Mouse (Mus musculus): ENCODE data around the gene Myh11. TPM values are rescaled to one million over a fixed set of nuclear protein-coding genes. Genes with fewer than 3 reads are reported as not detected.
A peak's percentile ranks its signal among the peaks of the same experiment; 100 is the strongest.

Gene Myh11
- 0.90 and 1.2 TPM in 2 replicates for polyA plus RNA-seq (2015; fragmentation: Nextera tagmentation; extraction: Ambion mirVana)

- Histone ChIP-seq H3K9me3 (ENCODE audit: control insufficient read depth, low read length) (no peaks in the 10 kb centered on the region), H3K9ac (ENCODE audit: low read depth, low read length) (peak within 1 kb of the TSS; percentile 47), H3K4me2 (ENCODE audit: low read length) (peak within 1 kb of the TSS; percentile 69), H3K36me3 (ENCODE audit: control insufficient read depth, insufficient read depth, low read length) (no peaks in the 10 kb centered on the region), H3K27ac (ENCODE audit: low read depth, low read length) (no peak within 1 kb of the TSS), H3K4me1 (ENCODE audit: control insufficient read depth, insufficient read depth, low read depth, low read length) (peaks cover 13% of the 10 kb centered on the region), H3K27me3 (replicated peaks; ENCODE audit: control insufficient read depth, insufficient read depth, low read length) (no peaks in the 10 kb centered on the region), H3K4me3 (ENCODE audit: low read length) (peak within 1 kb of the TSS; percentile 33)
- WGBS, result 5% methylated on average over 16 of the region's 16 CpGs
- peak; percentile 44; the same call in 1 of the 2 replicates for ATAC-seq
Observed at GRCm38 (mm10) chr16:14291223-14291622, at the start of gene Myh11. Gene Myh11 (minus strand): TSS chr16:14291372.

DNA sequence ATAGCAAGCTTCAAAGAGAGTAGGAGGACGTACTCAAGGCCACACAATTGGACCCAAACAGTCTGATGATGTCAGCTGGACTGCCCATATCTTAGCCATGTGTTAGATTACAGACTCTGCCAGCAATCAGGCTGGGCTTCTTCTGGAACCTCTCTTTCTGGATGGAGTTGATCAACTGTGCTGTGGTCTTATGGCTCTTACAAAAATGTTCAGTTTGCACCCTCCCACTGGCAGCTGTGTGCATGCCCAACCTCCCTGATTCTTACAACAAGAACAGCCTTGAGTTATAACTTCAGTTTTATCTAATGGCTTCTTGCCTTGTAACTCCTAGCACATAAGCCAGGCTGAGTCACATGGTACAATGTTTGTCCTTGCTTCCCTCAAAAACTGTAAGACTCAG is 37.0 kb upstream of the Myh11 start:
- Histone ChIP-seq H3K9me3 (ENCODE audit: control insufficient read depth, low read length) (no peaks in the 10 kb centered on the region), H3K27ac (ENCODE audit: low read depth, low read length) (no peak overlapping the region), H3K27me3 (replicated peaks; ENCODE audit: control insufficient read depth, insufficient read depth, low read length) (no peaks in the 10 kb centered on the region), H3K4me1 (ENCODE audit: control insufficient read depth, insufficient read depth, low read depth, low read length) (no peaks in the 10 kb centered on the region), H3K4me3 (ENCODE audit: low read length) (no peak overlapping the region), H3K4me2 (ENCODE audit: low read length) (no peak overlapping the region), H3K36me3 (ENCODE audit: control insufficient read depth, insufficient read depth, low read length) (no peaks in the 10 kb centered on the region), H3K9ac (ENCODE audit: low read depth, low read length) (no peak overlapping the region)
- no peak for ATAC-seq
- 75% methylated on average over 1 of the region's 1 CpGs for WGBS

GRCm38 (mm10) chr16:14320494-14320893 is 29.3 kb upstream of the Myh11 start:
- Histone ChIP-seq H3K27me3 (replicated peaks; ENCODE audit: control insufficient read depth, insufficient read depth, low read length) (no peaks in the 10 kb centered on the region), H3K9ac (ENCODE audit: low read depth, low read length) (no peak overlapping the region), H3K27ac (ENCODE audit: low read depth, low read length) (no peak overlapping the region), H3K4me3 (ENCODE audit: low read length) (no peak overlapping the region), H3K36me3 (ENCODE audit: control insufficient read depth, insufficient read depth, low read length) (no peaks in the 10 kb centered on the region), H3K9me3 (ENCODE audit: control insufficient read depth, low read length) (no peaks in the 10 kb centered on the region), H3K4me1 (ENCODE audit: control insufficient read depth, insufficient read depth, low read depth, low read length) (peaks cover 12% of the 10 kb centered on the region), H3K4me2 (ENCODE audit: low read length) (no peak overlapping the region)
- ATAC-seq, result no peak
- WGBS, result 72% methylated on average over 1 of the region's 1 CpGs

GRCm38 (mm10) chr16:14319681-14320080 is 28.5 kb upstream of the Myh11 start:
- Histone ChIP-seq H3K9me3 (ENCODE audit: control insufficient read depth, low read length) (no peaks in the 10 kb centered on the region), H3K4me3 (ENCODE audit: low read length) (no peak overlapping the region), H3K4me2 (ENCODE audit: low read length) (no peak overlapping the region), H3K36me3 (ENCODE audit: control insufficient read depth, insufficient read depth, low read length) (no peaks in the 10 kb centered on the region), H3K9ac (ENCODE audit: low read depth, low read length) (no peak overlapping the region), H3K4me1 (ENCODE audit: control insufficient read depth, insufficient read depth, low read depth, low read length) (peaks cover 12% of the 10 kb centered on the region), H3K27me3 (replicated peaks; ENCODE audit: control insufficient read depth, insufficient read depth, low read length) (no peaks in the 10 kb centered on the region), H3K27ac (ENCODE audit: low read depth, low read length) (no peak overlapping the region)
- ATAC-seq, result no peak
- 83% methylated on average over 3 of the region's 3 CpGs for WGBS

- peaks cover 12% of the 10 kb centered on the region for H3K4me1 ChIP-seq (ENCODE audit: control insufficient read depth, insufficient read depth, low read depth, low read length)
- peak within 1 kb of the TSS; percentile 63 for H3K4me3 ChIP-seq (ENCODE audit: low read length)
- peaks cover 4% of the 10 kb centered on the region; the same call in 1 of the 2 replicates for H3K36me3 ChIP-seq (ENCODE audit: control insufficient read depth, insufficient read depth, low read length)
- H3K9me3 ChIP-seq (ENCODE audit: control insufficient read depth, low read length), result no peaks in the 10 kb centered on the region
- no peaks in the 10 kb centered on the region for H3K27me3 ChIP-seq (replicated peaks; ENCODE audit: control insufficient read depth, insufficient read depth, low read length)
- 5% methylated on average over 49 of the region's 51 CpGs for WGBS
- ATAC-seq, result peak; percentile 100
- H3K27ac ChIP-seq (ENCODE audit: low read depth, low read length), result peak within 1 kb of the TSS; percentile 93
- peak within 1 kb of the TSS; percentile 80 for H3K9ac ChIP-seq (ENCODE audit: low read depth, low read length)
- peak within 1 kb of the TSS; percentile 79 for H3K4me2 ChIP-seq (ENCODE audit: low read length)
Observed at GRCm38 (mm10) chr16:14316884-14317876, 26.0 kb upstream of the Myh11 start, which contains the start of gene Fopnl. Gene Fopnl (minus strand): TSS chr16:14317405.

DNA sequence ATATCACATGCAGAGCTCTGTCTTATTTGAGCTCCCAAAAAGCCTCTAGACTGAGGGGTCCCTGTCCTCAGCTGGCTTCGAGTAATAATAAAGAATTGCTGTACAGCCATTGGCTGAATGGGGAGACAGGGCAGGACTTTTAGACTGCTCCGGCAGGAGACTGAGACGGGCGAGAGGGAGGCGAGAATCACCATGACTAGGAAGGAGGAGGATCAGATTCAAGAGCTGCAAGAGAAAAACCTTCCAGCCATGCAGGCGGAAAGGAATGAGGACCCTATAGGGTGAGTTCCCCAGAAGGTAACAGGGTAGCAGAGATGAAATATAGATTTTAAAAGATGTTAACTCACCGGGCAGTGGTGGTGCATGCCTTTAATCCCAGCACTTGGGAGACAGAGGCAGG is 21.7 kb upstream of the Myh11 start:
- Histone ChIP-seq H3K36me3 (ENCODE audit: control insufficient read depth, insufficient read depth, low read length) (peaks cover 19% of the 10 kb centered on the region), H3K27ac (ENCODE audit: low read depth, low read length) (no peak overlapping the region), H3K27me3 (replicated peaks; ENCODE audit: control insufficient read depth, insufficient read depth, low read length) (no peaks in the 10 kb centered on the region), H3K4me3 (ENCODE audit: low read length) (no peak overlapping the region), H3K9ac (ENCODE audit: low read depth, low read length) (no peak overlapping the region), H3K4me2 (ENCODE audit: low read length) (no peak overlapping the region), H3K4me1 (ENCODE audit: control insufficient read depth, insufficient read depth, low read depth, low read length) (peaks cover 12% of the 10 kb centered on the region), H3K9me3 (ENCODE audit: control insufficient read depth, low read length) (no peaks in the 10 kb centered on the region)
- no peak for ATAC-seq
- WGBS, result 92% methylated on average over 7 of the region's 7 CpGs

DNA sequence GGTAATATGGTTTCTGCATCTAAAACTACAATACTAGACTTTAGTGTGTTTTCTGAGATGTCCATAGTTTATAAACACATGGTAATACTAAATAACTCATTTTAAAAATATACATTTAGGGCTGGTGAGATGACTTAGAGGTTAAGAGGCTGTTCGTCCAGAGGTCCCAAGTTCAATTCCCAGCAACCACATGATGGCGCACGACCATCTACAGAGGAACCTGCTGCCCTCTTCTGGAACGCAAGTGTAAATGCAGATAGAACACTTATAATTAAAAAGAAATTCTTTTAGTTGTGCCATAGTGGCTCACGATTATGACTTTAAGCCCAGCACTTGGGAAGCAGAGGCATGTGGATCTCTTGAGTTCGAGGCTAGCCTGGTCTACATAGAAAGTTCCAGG is 20.2 kb upstream of the Myh11 start:
- no peak for ATAC-seq
- H3K4me1 ChIP-seq (ENCODE audit: control insufficient read depth, insufficient read depth, low read depth, low read length), result peaks cover 9% of the 10 kb centered on the region
- H3K9me3 ChIP-seq (ENCODE audit: control insufficient read depth, low read length), result no peaks in the 10 kb centered on the region
- no peak overlapping the region for H3K4me2 ChIP-seq (ENCODE audit: low read length)
- H3K27ac ChIP-seq (ENCODE audit: low read depth, low read length), result no peak overlapping the region
- no peaks in the 10 kb centered on the region for H3K27me3 ChIP-seq (replicated peaks; ENCODE audit: control insufficient read depth, insufficient read depth, low read length)
- WGBS, result 51% methylated on average over 6 of the region's 6 CpGs
- H3K4me3 ChIP-seq (ENCODE audit: low read length), result no peak overlapping the region
- no peak overlapping the region for H3K9ac ChIP-seq (ENCODE audit: low read depth, low read length)
- H3K36me3 ChIP-seq (ENCODE audit: control insufficient read depth, insufficient read depth, low read length), result peaks cover 22% of the 10 kb centered on the region

GRCm38 (mm10) chr16:14309833-14310232 is 18.7 kb upstream of the Myh11 start:
- no peak overlapping the region for H3K9ac ChIP-seq (ENCODE audit: low read depth, low read length)
- no peak overlapping the region for H3K27ac ChIP-seq (ENCODE audit: low read depth, low read length)
- no peak overlapping the region for H3K4me3 ChIP-seq (ENCODE audit: low read length)
- H3K36me3 ChIP-seq (ENCODE audit: control insufficient read depth, insufficient read depth, low read length), result peaks cover 22% of the 10 kb centered on the region
- no peak overlapping the region for H3K4me2 ChIP-seq (ENCODE audit: low read length)
- H3K9me3 ChIP-seq (ENCODE audit: control insufficient read depth, low read length), result no peaks in the 10 kb centered on the region
- 82% methylated on average over 3 of the region's 3 CpGs for WGBS
- H3K27me3 ChIP-seq (replicated peaks; ENCODE audit: control insufficient read depth, insufficient read depth, low read length), result no peaks in the 10 kb centered on the region
- no peak for ATAC-seq
- no peaks in the 10 kb centered on the region for H3K4me1 ChIP-seq (ENCODE audit: control insufficient read depth, insufficient read depth, low read depth, low read length)

- no peaks in the 10 kb centered on the region for H3K9me3 ChIP-seq (ENCODE audit: control insufficient read depth, low read length)
- no peak overlapping the region for H3K9ac ChIP-seq (ENCODE audit: low read depth, low read length)
- H3K4me2 ChIP-seq (ENCODE audit: low read length), result no peak overlapping the region
- no peaks in the 10 kb centered on the region for H3K27me3 ChIP-seq (replicated peaks; ENCODE audit: control insufficient read depth, insufficient read depth, low read length)
- no peaks in the 10 kb centered on the region for H3K4me1 ChIP-seq (ENCODE audit: control insufficient read depth, insufficient read depth, low read depth, low read length)
- peaks cover 21% of the 10 kb centered on the region for H3K36me3 ChIP-seq (ENCODE audit: control insufficient read depth, insufficient read depth, low read length)
- no peak overlapping the region for H3K27ac ChIP-seq (ENCODE audit: low read depth, low read length)
- H3K4me3 ChIP-seq (ENCODE audit: low read length), result no peak overlapping the region
- 92% methylated on average over 6 of the region's 6 CpGs for WGBS
- ATAC-seq, result no peak
Observed at GRCm38 (mm10) chr16:14308245-14309073, 17.3 kb upstream of the Myh11 start.
